Mouse (Mus musculus) bone marrow, adult 2 months (tissue): Measurements from ENCODE around the gene Hoxc13.

Experiments used
- CTCF ChIP-seq: fragments of 200-500 bp; IDR thresholded peaks from 2 replicates; pipeline ENCODE4 v1.5.1; 2011; ENCODE audit warnings: low read length, control low read depth; ENCODE audit not compliant: control insufficient read depth, insufficient read depth
- POLR2A ChIP-seq: fragments of 200-500 bp; IDR thresholded peaks from 2 replicates; pipeline ENCODE4 v1.6.1; 2011; ENCODE audit warnings: low read depth, mild to moderate bottlenecking, control low read depth, low read length, borderline replicate concordance; ENCODE audit not compliant: control insufficient read depth

DNA sequence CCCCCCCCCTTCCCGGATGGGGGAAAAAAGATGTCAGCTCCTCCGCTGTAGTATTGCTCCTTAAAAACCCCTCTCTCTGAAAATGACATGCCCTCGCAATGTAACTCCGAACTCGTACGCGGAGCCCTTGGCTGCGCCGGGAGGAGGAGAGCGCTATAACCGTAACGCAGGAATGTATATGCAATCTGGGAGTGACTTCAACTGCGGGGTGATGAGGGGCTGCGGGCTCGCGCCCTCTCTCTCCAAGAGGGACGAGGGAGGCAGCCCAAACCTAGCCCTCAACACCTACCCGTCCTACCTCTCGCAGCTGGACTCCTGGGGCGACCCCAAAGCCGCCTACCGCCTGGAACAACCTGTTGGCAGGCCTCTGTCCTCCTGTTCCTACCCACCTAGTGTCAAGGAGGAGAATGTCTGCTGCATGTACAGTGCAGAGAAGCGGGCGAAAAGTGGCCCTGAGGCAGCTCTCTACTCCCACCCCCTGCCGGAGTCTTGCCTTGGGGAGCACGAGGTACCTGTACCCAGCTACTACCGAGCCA, 45.9 kb downstream of the Hoxc13 start, which contains the start of gene Hoxc10:
- TF ChIP-seq POLR2A (no peak), CTCF (no peak)
